ENCODE assay signal across 20 mouse cellular contexts in genomic region chr13:14069291-14069690, GRCm38 (mm10). TPM values are rescaled to one million over a fixed set of nuclear protein-coding genes. Genes with fewer than 3 reads are reported as not detected.
DNase-seq lines count a peak whose midpoint lies in the region; TF ChIP-seq lines count a peak whose summit lies in the region.
"Had no signal": no experiment of that assay in that cellular context is flagged by ENCODE, and none has a peak within 500 bp of the region (broad histone marks: within the 10 kb centered on the region; RNA-seq: fewer than 3 reads in every experiment).

No protein-coding gene starts in this region.

- peak; percentile 46 for DNase-seq in kidney, adult 2 months
- DNase-seq in kidney, adult 8-10 months, result no peak
- peak; percentile 6 to 22 for DNase-seq in kidney, postnatal 36 days
- no peak for DNase-seq in kidney, postnatal 4 days
- no peak for DNase-seq in cerebellum, postnatal 10 days
- DNase-seq: adrenal gland, adult 2 months; adrenal gland, postnatal 10 days; adrenal gland, postnatal 25 days; B cell, adult 2 months; cerebellum, adult 11 months; cerebellum, adult 18-20 months; cerebellum, adult 8-10 months; cerebellum, adult 9-11 months; cerebellum, postnatal 25 days; embryo, embryonic 11 days had no signal

- no peak for TF ChIP-seq POLR2A in kidney, adult 2 months (IDR thresholded peaks at IDR 0.05; ENCODE audit: low read depth, low read length)

- TF ChIP-seq CTCF in kidney, adult 2 months (conservative IDR thresholded peaks at IDR 0.05; ENCODE audit: insufficient read depth, insufficient read length, low read depth, low read length), result no peak

- H3K4me3 ChIP-seq in kidney, adult 2 months (ENCODE audit: insufficient read depth, low read depth, low read length), result no peak overlapping the region
- H3K4me3 ChIP-seq: embryonic facial prominence, embryonic 13.5 days; embryonic facial prominence, embryonic 15.5 days; erythroblast, embryonic 14.5 days; forebrain, embryonic 10.5 days; forebrain, embryonic 12.5 days had no signal

- 39% methylated on average over 1 of the region's 1 CpGs for WGBS in kidney, adult 2 months

- H3K27ac ChIP-seq in kidney, adult 2 months (ENCODE audit: insufficient read depth, low read depth, low read length), result peak overlapping the region; percentile 45; the same call in 1 of the 2 replicates
- H3K27ac ChIP-seq: embryonic facial prominence, embryonic 13.5 days; embryonic facial prominence, embryonic 15.5 days; forebrain, embryonic 10.5 days; forebrain, embryonic 12.5 days had no signal

- peaks cover 20% of the 10 kb centered on the region; the same call in 1 of the 2 replicates for H3K4me1 ChIP-seq in kidney, adult 2 months (ENCODE audit: control insufficient read depth, insufficient read depth, low read length)

- H3K27me3 ChIP-seq in kidney, adult 2 months (replicated peaks; ENCODE audit: control insufficient read depth, insufficient read depth, low read length), result no peaks in the 10 kb centered on the region
- H3K27me3 ChIP-seq: embryonic facial prominence, embryonic 13.5 days; embryonic facial prominence, embryonic 15.5 days; forebrain, embryonic 12.5 days had no signal

- no peaks in the 10 kb centered on the region for H3K36me3 ChIP-seq in kidney, adult 2 months (ENCODE audit: control insufficient read depth, insufficient read depth, low read length)

RNA-seq across cellular contexts. Expression of gene Ggps1, which starts 6.0 kb away (rescaled TPM):
- 9.9 and 13.8 TPM in 2 replicates for polyA plus RNA-seq in kidney, adult 2 months (2012; rRNA removed)

RNA-seq across cellular contexts. Expression of gene Arid4b, which starts 6.3 kb away (rescaled TPM):
- polyA plus RNA-seq in kidney, adult 2 months (2012; rRNA removed), result 3.9 and 4.0 TPM in 2 replicates

RNA-seq across cellular contexts. Expression of gene Tbce, which starts 29.9 kb away (rescaled TPM):
- polyA plus RNA-seq in kidney, adult 2 months (2012; rRNA removed), result 15.1 and 15.3 TPM in 2 replicates

Comparison
In these comparisons a context has a peak if more than half of its experiments do, and no peak if none do; other contexts are left out.
1. DNase-seq: peak in kidney, adult 2 months (single experiment) and kidney, postnatal 36 days (2 of 2); none in kidney, adult 8-10 months (0 of 2), kidney, postnatal 4 days (0 of 2) and cerebellum, postnatal 10 days (0 of 2).